Mouse (Mus musculus) activated CD4-positive, CD25-positive, alpha-beta regulatory T cell, adult 4 months (primary cell): ENCODE measurements around the gene A730015C16Rik. TPM values are rescaled to one million over a fixed set of nuclear protein-coding genes. Genes with fewer than 3 reads are reported as not detected.

ENCODE experiments used
- ATAC-seq: one replicate; pipeline ENCODE4 v1.8.0; 2017
- polyA plus RNA-seq, 2 experiments: library from polyadenylated mRNA; unstranded; fragments of 100-300 nt; shearing (Covaris generic); gene quantifications; one replicate each; pipeline ENCODE4 v1.2.1; 2017

The A730015C16Rik gene
- polyA plus RNA-seq, 2 experiments from 2014 or later: 0.29 TPM; not detected in 1

DNA sequence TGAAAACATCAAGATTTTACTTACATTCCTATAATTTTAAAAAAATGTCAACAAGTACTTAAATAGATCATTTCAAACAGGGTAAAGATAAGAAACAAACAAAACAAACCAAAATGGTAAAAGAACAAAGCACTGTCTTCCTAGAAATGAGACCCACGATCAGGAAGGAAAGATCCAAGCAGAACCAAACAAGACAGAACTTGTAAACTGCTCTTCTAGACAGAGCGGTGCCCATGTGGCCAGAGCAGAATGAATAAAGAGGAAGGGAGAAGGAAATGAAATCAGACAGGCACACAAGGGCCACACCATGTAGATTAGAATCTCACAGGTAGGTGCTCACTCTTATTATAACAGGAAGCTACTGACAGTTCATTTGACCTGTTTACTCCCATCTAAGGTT is 21.8 kb downstream of the A730015C16Rik start:
- no peak for ATAC-seq

DNA sequence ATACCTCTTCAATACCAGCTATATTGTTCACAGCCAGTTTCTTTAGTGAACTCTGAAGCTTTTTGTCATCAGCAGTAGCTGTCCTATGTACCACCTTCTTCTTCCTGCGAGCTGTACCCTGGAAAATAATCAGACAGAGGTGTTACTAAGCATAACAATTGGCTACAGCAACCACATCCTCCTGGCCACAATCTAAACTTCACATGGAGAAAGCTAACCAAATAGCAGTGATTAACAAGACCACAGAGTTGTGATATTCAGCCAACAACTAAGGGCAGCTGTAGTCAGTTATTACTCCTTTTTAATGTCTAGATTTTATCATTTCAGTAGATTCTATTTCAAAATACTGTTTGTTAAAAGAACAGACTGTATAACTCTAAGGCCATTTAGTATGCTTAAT is 22.3 kb downstream of the A730015C16Rik start:
- no peak for ATAC-seq

DNA sequence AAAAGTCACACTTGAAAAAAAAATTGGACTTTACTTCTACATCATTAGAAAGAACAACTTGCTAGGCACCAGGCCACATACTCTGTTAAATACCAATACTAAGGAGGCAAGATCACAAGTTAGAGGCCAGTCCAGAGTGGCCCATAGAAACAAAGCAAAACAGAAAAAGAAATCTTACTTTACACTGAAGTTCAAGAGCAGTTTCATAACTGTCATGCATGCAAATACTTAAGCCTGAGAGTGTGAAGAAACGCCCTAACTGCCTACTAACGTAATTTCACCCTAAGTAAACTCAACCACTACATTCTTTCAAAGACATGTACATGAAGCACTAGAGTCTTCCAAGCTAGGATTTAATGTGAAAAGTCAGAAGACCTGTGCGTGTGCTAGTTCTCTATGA is 22.7 kb downstream of the A730015C16Rik start:
- ATAC-seq: no peak

DNA sequence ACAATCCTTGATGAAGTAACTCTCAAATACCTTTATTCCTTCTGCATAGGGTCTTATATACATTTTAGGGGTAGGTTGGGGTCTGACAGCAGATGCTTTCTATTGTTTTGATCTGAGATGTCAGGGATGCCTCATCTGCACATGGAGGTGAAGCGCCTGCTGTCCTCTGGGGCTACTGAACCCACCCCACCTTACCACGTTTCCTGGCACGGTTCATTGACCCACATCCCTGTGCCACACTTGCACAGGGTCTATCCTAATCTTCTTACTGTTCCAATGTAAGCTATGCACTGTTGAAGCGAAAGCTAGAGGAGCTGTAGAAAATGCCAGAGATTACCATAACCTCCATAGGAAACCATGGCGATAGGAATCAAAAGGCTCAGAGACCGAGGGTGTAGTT is 36.9 kb downstream of the A730015C16Rik start:
- no peak for ATAC-seq

DNA sequence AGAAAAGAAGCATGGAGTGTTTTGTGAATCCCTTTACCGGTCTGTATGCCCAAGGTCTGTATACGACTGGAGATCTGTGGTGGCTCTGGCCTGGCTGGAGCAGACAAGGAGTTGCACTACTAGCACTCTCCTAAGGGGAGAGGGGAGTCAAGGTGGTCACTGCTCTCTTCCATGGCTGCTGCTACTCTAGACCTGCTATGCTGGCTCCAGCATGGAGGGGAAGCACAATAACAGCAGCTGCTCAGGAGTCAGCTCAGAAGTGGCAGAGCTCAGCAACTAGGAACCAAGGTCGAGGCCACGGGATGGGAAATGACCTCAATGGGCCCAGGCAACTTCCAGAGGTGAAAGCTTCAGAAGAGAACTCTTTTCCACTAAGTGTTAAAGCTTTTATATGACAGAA is 37.3 kb downstream of the A730015C16Rik start:
- ATAC-seq: no peak

DNA sequence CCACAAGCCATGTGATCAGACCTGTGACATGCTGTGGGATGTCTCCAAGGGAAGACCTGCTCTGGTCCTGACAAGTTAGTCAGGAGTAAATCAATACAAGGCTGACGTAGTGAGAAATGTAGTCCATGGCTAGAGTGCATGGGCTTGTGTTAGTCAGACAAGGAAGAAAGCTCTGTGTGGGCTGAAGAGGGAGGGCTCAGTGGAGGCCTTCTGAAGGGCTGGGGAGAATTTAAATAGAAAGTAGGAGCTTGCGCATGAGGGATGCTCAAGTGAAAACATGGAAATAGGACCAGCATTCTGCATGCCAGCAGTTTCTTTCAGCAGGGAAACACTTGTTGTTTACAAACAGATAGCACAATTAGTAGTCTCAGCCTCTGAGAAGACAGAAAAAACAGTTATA is 44.9 kb downstream of the A730015C16Rik start:
- ATAC-seq: no peak

DNA sequence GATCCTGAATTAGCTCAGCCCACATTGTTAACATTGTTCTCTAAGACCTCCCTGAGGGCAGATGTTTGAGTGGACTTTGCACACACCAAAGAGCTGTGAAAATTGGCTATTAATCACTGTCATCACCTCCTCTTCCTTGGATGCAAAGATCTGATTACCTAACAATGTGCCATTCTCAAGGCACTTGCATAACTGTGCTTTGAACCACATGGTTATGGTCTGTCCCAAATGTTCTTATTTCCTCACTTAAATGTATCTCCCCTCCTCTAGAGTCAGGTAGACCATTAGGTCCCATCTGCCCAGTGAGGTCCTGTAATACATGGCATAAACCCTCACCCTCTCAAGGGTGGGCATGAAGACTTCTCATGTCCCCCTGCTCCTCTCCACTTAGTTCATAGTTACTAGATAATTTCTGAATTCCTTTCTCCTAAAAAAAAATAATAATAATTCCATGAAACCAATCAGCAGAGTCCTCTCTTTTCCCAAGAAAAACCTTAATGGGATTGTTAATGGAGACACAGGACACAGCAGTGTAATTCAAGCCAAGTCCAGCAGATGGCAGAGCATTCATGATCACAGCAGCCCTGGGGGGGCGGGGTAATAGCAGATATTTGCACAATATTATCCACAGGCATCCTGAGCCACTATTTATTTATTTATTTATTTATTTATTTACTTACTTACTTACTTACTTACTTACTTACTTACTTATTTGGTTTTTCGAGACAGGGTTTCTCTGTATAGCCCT is 50.2 kb downstream of the A730015C16Rik start:
- ATAC-seq: peak; percentile 68

Other genes starting within 250 kb of the A730015C16Rik start
- 10 to 100 TPM; 23.4 to 34.7 TPM for gene Cc2d1b, start 228.7 kb downstream of the A730015C16Rik start, polyA plus RNA-seq
- not detected for gene 3110021N24Rik, start 129.0 kb downstream of the A730015C16Rik start, polyA plus RNA-seq
- gene Zfyve9, start 67.8 kb downstream of the A730015C16Rik start, polyA plus RNA-seq: under 1 TPM; 0.42 to 0.69 TPM
- 10 to 100 TPM; 72.3 to 73.4 TPM for gene Btf3l4, start 15.0 kb downstream of the A730015C16Rik start, polyA plus RNA-seq
- gene Txndc12, start 14.0 kb downstream of the A730015C16Rik start, polyA plus RNA-seq: 10 to 100 TPM; 58.5 to 69.9 TPM
- gene Kti12, start 834 bp downstream of the A730015C16Rik start, polyA plus RNA-seq: 10 to 100 TPM; 12.7 to 13.4 TPM
- not detected for gene Rab3b, start 30.4 kb upstream of the A730015C16Rik start, polyA plus RNA-seq
- gene Nrd1, start 152.0 kb upstream of the A730015C16Rik start, polyA plus RNA-seq: 10 to 100 TPM; 44.1 to 47.8 TPM